Mouse (Mus musculus): ENCODE measurements at regions not wholly inside any gene's neighbourhood (a gene's known extent, or its start where the extent isn't known, plus 50 kb on each side); places are given as distances from the start of the nearest gene placed in this dataset.

DNA sequence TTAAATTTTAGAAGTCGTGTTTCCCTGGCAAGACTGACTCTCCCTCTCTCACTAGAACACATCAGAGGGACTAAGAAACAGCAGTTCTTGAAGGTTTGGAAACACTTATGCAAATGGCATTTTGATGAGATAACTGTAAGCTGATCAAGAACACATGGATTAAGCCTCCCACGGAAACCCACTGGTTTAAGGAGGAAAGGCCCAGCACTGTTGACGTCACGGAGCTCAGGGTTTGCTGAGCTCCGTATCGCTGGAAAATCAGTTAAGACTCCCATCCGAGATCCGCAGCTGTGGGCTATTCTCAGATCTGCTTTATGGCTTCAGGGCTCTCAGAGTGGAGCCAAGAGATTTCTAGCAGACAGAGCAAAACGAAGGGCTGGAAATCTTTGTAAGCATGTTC, 218.6 kb downstream of the Lyplal1 start:
- Histone ChIP-seq H3K27ac (ENCODE audit: low read depth) (peak overlapping the region; percentile 46; the same call in 1 of the 2 replicates), H3K4me1 (ENCODE audit: control insufficient read depth, insufficient read depth) (no peaks in the 10 kb centered on the region), H3K4me3 (ENCODE audit: low read depth, low read length) (no peak overlapping the region), H3K9me3 (replicated peaks; ENCODE audit: control insufficient read depth, low read length) (0 out of 2 replicates have a peak, but pooled peaks cover 3% of the 10 kb centered on the region), H3K4me2 (ENCODE audit: low read depth, low read length) (no peak overlapping the region), H3K27me3 (ENCODE audit: control insufficient read depth, insufficient read depth, low read length) (no peaks in the 10 kb centered on the region), H3K36me3 (replicated peaks; ENCODE audit: control insufficient read depth, insufficient read depth, low read length) (no peaks in the 10 kb centered on the region), H3K9ac (replicated peaks; ENCODE audit: low read depth, low read length) (no peak overlapping the region)
- 40% methylated on average over 9 of the region's 9 CpGs for WGBS
- TF ChIP-seq CTCF (IDR thresholded peaks at IDR 0.05; ENCODE audit: low read depth) (no peak), EP300 (IDR thresholded peaks at IDR 0.05; ENCODE audit: low read depth) (no peak)
- ATAC-seq (ENCODE audit: insufficient read depth, low read depth) (no peak), DNase-seq (ENCODE audit: low spot score) (no peak)

DNA sequence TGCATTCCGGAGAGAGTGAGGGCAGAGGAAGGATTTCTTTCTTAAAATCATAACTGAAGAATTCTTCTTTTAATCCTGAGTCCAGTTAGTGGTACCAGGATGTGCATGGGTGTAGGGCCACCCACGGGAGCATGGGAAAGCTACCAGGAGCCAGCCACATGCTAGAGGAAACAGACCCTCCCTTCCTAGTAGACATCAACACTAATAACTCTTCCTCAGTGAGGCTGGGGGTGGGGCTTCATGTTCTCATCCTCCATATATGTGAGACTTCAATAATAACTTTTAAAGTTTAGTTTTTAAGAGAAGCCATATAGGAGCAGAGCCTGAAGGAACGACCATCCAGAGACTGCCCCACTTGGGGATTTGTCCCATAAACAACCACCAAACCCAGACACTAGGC, 216.8 kb downstream of the Lyplal1 start:
- Histone ChIP-seq H3K9ac (replicated peaks; ENCODE audit: low read depth, low read length) (no peak overlapping the region), H3K4me3 (ENCODE audit: low read depth, low read length) (no peak overlapping the region), H3K4me1 (ENCODE audit: control insufficient read depth, insufficient read depth) (no peaks in the 10 kb centered on the region), H3K36me3 (replicated peaks; ENCODE audit: control insufficient read depth, insufficient read depth, low read length) (no peaks in the 10 kb centered on the region), H3K27me3 (ENCODE audit: control insufficient read depth, insufficient read depth, low read length) (no peaks in the 10 kb centered on the region), H3K4me2 (ENCODE audit: low read depth, low read length) (no peak overlapping the region), H3K27ac (ENCODE audit: low read depth) (no peak overlapping the region), H3K9me3 (replicated peaks; ENCODE audit: control insufficient read depth, low read length) (0 out of 2 replicates have a peak, but pooled peaks cover 3% of the 10 kb centered on the region)
- no peak for ATAC-seq (ENCODE audit: insufficient read depth, low read depth)
- 39% methylated on average over 3 of the region's 3 CpGs for WGBS
- TF ChIP-seq EP300 (IDR thresholded peaks at IDR 0.05; ENCODE audit: low read depth), result no peak
- TF ChIP-seq CTCF (IDR thresholded peaks at IDR 0.05; ENCODE audit: low read depth), result no peak
- no peak for DNase-seq (ENCODE audit: low spot score)

DNA sequence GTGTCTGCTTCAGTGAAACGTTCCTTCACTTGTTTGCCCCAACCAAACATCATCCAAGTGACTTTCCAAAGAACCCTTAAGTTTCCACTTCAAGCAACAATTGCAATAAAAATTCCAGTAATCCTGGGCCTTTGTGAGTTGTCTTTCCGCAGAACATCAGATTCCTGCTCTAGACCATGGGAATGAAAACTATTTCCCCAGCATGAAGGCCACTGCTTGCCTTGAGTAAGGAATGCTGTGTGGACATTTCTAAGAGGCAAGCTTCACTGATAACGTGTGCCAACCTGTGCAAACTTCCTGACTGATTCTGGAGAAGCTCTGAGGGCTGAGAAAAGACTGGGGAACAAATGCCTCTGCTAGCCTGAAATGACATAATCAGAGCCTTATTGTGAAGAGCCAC, 214.7 kb downstream of the Lyplal1 start:
- 0 out of 2 replicates have a peak, but pooled peaks cover 3% of the 10 kb centered on the region for H3K9me3 ChIP-seq (replicated peaks; ENCODE audit: control insufficient read depth, low read length)
- TF ChIP-seq EP300 (IDR thresholded peaks at IDR 0.05; ENCODE audit: low read depth) (no peak), CTCF (IDR thresholded peaks at IDR 0.05; ENCODE audit: low read depth) (no peak)
- no peak overlapping the region for H3K4me2 ChIP-seq (ENCODE audit: low read depth, low read length)
- 75% methylated on average over 3 of the region's 3 CpGs for WGBS
- ATAC-seq (ENCODE audit: insufficient read depth, low read depth) (no peak), DNase-seq (ENCODE audit: low spot score) (no peak)
- H3K4me3 ChIP-seq (ENCODE audit: low read depth, low read length), result no peak overlapping the region
- H3K27ac ChIP-seq (ENCODE audit: low read depth), result no peak overlapping the region
- H3K36me3 ChIP-seq (replicated peaks; ENCODE audit: control insufficient read depth, insufficient read depth, low read length), result no peaks in the 10 kb centered on the region
- H3K4me1 ChIP-seq (ENCODE audit: control insufficient read depth, insufficient read depth), result no peaks in the 10 kb centered on the region
- H3K27me3 ChIP-seq (ENCODE audit: control insufficient read depth, insufficient read depth, low read length), result no peaks in the 10 kb centered on the region
- no peak overlapping the region for H3K9ac ChIP-seq (replicated peaks; ENCODE audit: low read depth, low read length)

DNA sequence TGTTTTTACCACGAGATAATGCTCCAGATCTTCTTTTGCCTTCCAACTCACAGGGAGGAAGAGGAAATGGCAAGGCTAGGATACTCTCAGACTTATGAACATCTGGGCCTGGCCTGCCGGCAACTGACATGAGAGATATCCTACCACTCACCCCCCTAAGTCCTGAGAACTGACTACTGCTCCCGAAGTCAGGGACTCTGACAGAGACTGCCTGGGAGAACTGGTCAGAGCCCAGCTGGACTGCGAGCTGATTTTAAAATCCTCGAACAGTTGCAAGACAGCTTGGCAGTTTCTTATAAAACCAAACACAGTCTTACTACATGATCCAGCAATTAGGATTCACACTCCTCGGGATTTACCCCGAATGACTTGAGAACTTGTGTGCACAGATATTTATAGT, 211.4 kb downstream of the Lyplal1 start:
- Histone ChIP-seq H3K27ac (ENCODE audit: low read depth) (no peak overlapping the region), H3K4me3 (ENCODE audit: low read depth, low read length) (no peak overlapping the region), H3K9ac (replicated peaks; ENCODE audit: low read depth, low read length) (no peak overlapping the region), H3K4me2 (ENCODE audit: low read depth, low read length) (no peak overlapping the region), H3K9me3 (replicated peaks; ENCODE audit: control insufficient read depth, low read length) (0 out of 2 replicates have a peak, but pooled peaks cover 3% of the 10 kb centered on the region), H3K4me1 (ENCODE audit: control insufficient read depth, insufficient read depth) (no peaks in the 10 kb centered on the region), H3K27me3 (ENCODE audit: control insufficient read depth, insufficient read depth, low read length) (no peaks in the 10 kb centered on the region), H3K36me3 (replicated peaks; ENCODE audit: control insufficient read depth, insufficient read depth, low read length) (no peaks in the 10 kb centered on the region)
- 57% methylated on average over 7 of the region's 7 CpGs for WGBS
- no peak for DNase-seq (ENCODE audit: low spot score)
- no peak for ATAC-seq (ENCODE audit: insufficient read depth, low read depth)
- TF ChIP-seq EP300 (IDR thresholded peaks at IDR 0.05; ENCODE audit: low read depth), result no peak
- TF ChIP-seq CTCF (IDR thresholded peaks at IDR 0.05; ENCODE audit: low read depth), result no peak

DNA sequence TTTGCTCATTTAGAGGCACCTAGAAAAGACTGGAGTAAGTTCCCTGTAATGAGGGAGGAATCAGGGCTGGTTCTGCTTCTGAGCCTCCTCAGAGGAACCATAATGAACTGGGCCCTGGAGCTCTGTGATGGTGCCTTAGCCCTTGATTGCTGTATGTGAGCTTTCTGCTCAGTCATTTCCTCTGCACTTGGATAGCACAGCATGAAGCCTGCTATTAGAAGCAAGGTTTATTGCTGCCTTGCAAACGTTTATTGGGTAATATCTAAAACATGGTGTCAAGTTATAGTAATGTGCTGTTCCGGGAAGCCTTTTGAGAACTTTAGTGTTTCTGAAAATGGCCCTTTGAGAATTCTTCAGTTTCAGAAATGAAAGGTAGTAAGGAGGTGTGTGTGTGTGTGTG, 201.5 kb downstream of the Lyplal1 start:
- Histone ChIP-seq H3K4me2 (ENCODE audit: low read depth, low read length) (no peak overlapping the region), H3K27ac (ENCODE audit: low read depth) (no peak overlapping the region), H3K4me1 (ENCODE audit: control insufficient read depth, insufficient read depth) (no peaks in the 10 kb centered on the region), H3K36me3 (replicated peaks; ENCODE audit: control insufficient read depth, insufficient read depth, low read length) (no peaks in the 10 kb centered on the region), H3K27me3 (ENCODE audit: control insufficient read depth, insufficient read depth, low read length) (no peaks in the 10 kb centered on the region), H3K9ac (replicated peaks; ENCODE audit: low read depth, low read length) (no peak overlapping the region), H3K4me3 (ENCODE audit: low read depth, low read length) (no peak overlapping the region), H3K9me3 (replicated peaks; ENCODE audit: control insufficient read depth, low read length) (no peaks in the 10 kb centered on the region)
- DNase-seq (ENCODE audit: low spot score), result no peak
- 63% methylated on average over 2 of the region's 2 CpGs for WGBS
- ATAC-seq (ENCODE audit: insufficient read depth, low read depth), result no peak
- TF ChIP-seq EP300 (IDR thresholded peaks at IDR 0.05; ENCODE audit: low read depth) (no peak), CTCF (IDR thresholded peaks at IDR 0.05; ENCODE audit: low read depth) (no peak)

DNA sequence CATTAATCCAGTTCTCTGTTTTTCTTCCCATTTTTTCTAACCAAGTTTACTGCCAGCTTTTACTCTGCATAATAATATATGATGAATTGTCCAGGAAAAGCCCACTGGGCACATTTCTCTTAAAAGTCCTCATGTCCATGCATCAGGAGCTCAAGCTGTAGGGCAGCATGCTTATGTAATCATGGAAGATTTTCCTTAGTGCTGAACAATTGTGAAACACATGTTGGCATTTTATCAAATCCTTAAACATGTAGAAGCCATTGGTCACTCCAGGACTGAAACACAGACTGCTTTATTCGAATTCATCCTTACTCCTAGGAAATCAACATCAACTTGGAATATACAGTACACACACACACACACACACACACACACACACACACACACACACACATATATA, 198.4 kb downstream of the Lyplal1 start:
- 84% methylated on average over 1 of the region's 1 CpGs for WGBS
- DNase-seq (ENCODE audit: low spot score) (no peak), ATAC-seq (ENCODE audit: insufficient read depth, low read depth) (no peak)
- no peak overlapping the region for H3K27ac ChIP-seq (ENCODE audit: low read depth)
- H3K27me3 ChIP-seq (ENCODE audit: control insufficient read depth, insufficient read depth, low read length), result no peaks in the 10 kb centered on the region
- no peak overlapping the region for H3K4me3 ChIP-seq (ENCODE audit: low read depth, low read length)
- no peak overlapping the region for H3K4me2 ChIP-seq (ENCODE audit: low read depth, low read length)
- H3K36me3 ChIP-seq (replicated peaks; ENCODE audit: control insufficient read depth, insufficient read depth, low read length), result no peaks in the 10 kb centered on the region
- TF ChIP-seq EP300 (IDR thresholded peaks at IDR 0.05; ENCODE audit: low read depth), result no peak
- H3K4me1 ChIP-seq (ENCODE audit: control insufficient read depth, insufficient read depth), result no peaks in the 10 kb centered on the region
- H3K9me3 ChIP-seq (replicated peaks; ENCODE audit: control insufficient read depth, low read length), result no peaks in the 10 kb centered on the region
- no peak overlapping the region for H3K9ac ChIP-seq (replicated peaks; ENCODE audit: low read depth, low read length)
